Mouse (Mus musculus): Measurements from ENCODE around the gene Crim1.

DNA sequence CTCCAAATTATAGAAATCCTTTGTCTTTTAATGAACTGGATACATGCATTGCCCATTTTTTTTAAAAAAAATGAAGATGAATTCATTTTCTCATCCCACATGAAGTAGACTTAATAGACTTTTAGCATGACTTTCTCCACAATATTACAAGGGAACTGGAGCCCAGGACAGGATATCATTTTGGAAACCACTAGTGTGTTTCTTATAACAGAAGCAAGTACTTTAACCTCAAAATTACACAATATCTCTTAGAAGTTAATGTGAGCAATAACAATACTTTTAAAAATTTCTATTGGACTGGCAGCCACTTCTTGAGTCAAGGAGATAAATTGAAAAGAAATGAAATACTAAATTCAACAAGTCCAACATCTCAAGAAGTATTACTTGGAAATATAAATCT is 34.2 kb upstream of the Crim1 start:
- no peak for TF ChIP-seq POLR2A (IDR thresholded peaks at IDR 0.05; ENCODE audit: insufficient read depth, low read length)
- no peak for TF ChIP-seq CTCF (IDR thresholded peaks at IDR 0.05; ENCODE audit: low read depth, low read length)
